Mouse (Mus musculus) ES-Bruce4 (cell line): ENCODE results near the gene Nlrx1.

Experiments
- CTCF ChIP-seq: IDR thresholded peaks from one replicate; pipeline ENCODE4 v1.8.1; 2011; ENCODE audit warnings: low read depth, low read length
- EP300 ChIP-seq: IDR thresholded peaks from 2 replicates; pipeline ENCODE4 v1.6.1; 2011; ENCODE audit warnings: low read depth, low read length; ENCODE audit not compliant: insufficient read depth
- POLR2A ChIP-seq: IDR thresholded peaks from one replicate; pipeline ENCODE4 v1.8.1; 2011; ENCODE audit warnings: low read length; ENCODE audit not compliant: insufficient read depth

DNA sequence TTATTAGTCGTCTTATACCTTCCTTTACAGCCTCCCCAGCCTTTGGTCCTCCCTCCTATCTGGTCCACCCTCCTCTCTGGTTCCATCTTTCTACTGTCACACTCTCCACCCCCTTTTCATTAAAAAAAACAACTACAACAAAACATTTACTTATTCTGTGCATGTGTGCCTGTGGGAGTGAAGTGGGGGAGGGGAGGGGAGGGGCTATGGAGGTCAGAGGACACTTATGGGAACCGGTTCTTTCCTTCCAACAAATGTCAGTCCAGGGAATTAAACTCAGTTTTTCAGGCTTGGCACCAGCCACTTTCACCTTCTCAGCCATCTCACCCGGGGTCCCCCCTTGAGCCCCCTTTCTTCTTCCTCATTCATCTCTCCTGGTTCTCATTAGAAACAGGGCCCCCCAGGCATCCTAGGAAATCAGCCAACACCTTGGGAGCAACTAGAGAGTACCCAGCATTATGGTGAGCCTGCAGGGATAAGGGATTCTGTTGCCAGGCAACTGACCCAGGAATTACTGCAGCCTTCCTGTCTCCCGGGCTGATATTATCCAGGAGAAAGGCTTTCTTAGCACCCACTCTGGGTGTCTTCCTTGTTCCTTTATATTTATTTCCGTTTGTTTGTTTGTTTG, 13.8 kb downstream of the Nlrx1 start:
- TF ChIP-seq CTCF (no peak), POLR2A (no peak), EP300 (no peak)
